Mouse (Mus musculus) thymus, adult 2 months (tissue): ENCODE measurements around the gene Fto.

Source experiments
- CTCF ChIP-seq: fragments of 200-500 bp; IDR thresholded peaks from 2 replicates; pipeline ENCODE4 v1.5.1; 2012; ENCODE audit warnings: mild to moderate bottlenecking, control low read depth, low read length, moderate library complexity, borderline replicate concordance; ENCODE audit not compliant: control insufficient read depth, poor library complexity, insufficient read depth; ENCODE audit errors: extremely low read depth
- POLR2A ChIP-seq: fragments of 200-500 bp; IDR thresholded peaks from 2 replicates; pipeline ENCODE4 v1.6.1; 2012; ENCODE audit warnings: mild to moderate bottlenecking, low read length, control low read depth, moderate library complexity; ENCODE audit not compliant: control insufficient read depth, poor library complexity, insufficient read depth; ENCODE audit errors: extremely low read depth

GRCm38 (mm10) chr8:91499303-91499702 lies 186.0 kb downstream of the Fto start:
- TF ChIP-seq CTCF = no peak
- no peak for TF ChIP-seq POLR2A
